38 mouse cellular contexts compared by ENCODE assay signal in genomic region chr12:33106438-33107167, GRCm38 (mm10). TPM values are rescaled to one million over a fixed set of nuclear protein-coding genes. Genes with fewer than 3 reads are reported as not detected.
DNase-seq lines count a peak whose midpoint lies in the region; ATAC-seq and TF ChIP-seq lines count a peak whose summit lies in the region.
"Had no signal": no experiment of that assay in that cellular context is flagged by ENCODE, and none has a peak within 500 bp of the region (broad histone marks: within the 10 kb centered on the region; RNA-seq: fewer than 3 reads in every experiment).

No protein-coding gene starts in this region.

- TF ChIP-seq POLR2A in thymus, adult 2 months (IDR thresholded peaks at IDR 0.05; ENCODE audit: control insufficient read depth, extremely low read depth, insufficient read depth, low read length, poor library complexity), result no peak

- no peak overlapping the region for H3K4me2 ChIP-seq in forebrain, embryonic 12.5 days
- no peak overlapping the region for H3K4me2 ChIP-seq in forebrain, embryonic 11.5 days (ENCODE audit: low read depth, low read length, severe bottlenecking)
- H3K4me2 ChIP-seq in intestine, postnatal 0 days (replicated peaks; ENCODE audit: low read depth), result no peak overlapping the region
- no peak overlapping the region for H3K4me2 ChIP-seq in neural tube, embryonic 15.5 days
- H3K4me2 ChIP-seq: embryonic facial prominence, embryonic 12.5 days; heart, embryonic 12.5 days; hindbrain, embryonic 15.5 days had no signal

- TF ChIP-seq CTCF in intestine, postnatal 0 days (IDR thresholded peaks at IDR 0.05; ENCODE audit: low read depth), result no peak
- no peak for TF ChIP-seq CTCF in thymus, adult 2 months (IDR thresholded peaks at IDR 0.05; ENCODE audit: borderline replicate concordance, control insufficient read depth, extremely low read depth, insufficient read depth, low read length, poor library complexity)

- H3K27me3 ChIP-seq in forebrain, embryonic 12.5 days, result peaks cover 19% of the 10 kb centered on the region
- H3K27me3 ChIP-seq in forebrain, embryonic 11.5 days (ENCODE audit: control insufficient read depth, insufficient read depth, low read length), result no peaks in the 10 kb centered on the region
- H3K27me3 ChIP-seq in intestine, postnatal 0 days (replicated peaks; ENCODE audit: control insufficient read depth, insufficient read depth, low read length), result no peaks in the 10 kb centered on the region
- peaks cover 4% of the 10 kb centered on the region; the same call in 1 of the 2 replicates for H3K27me3 ChIP-seq in neural tube, embryonic 15.5 days (replicated peaks)
- H3K27me3 ChIP-seq in thymus, adult 2 months (ENCODE audit: control insufficient read depth, insufficient read depth, low read length), result no peaks in the 10 kb centered on the region
- H3K27me3 ChIP-seq: CH12.LX; embryonic facial prominence, embryonic 12.5 days; heart, embryonic 12.5 days; hindbrain, embryonic 15.5 days had no signal

- ATAC-seq in forebrain, embryonic 12.5 days (ENCODE audit: low FRiP score), result no peak
- no peak for ATAC-seq in forebrain, embryonic 11.5 days (replicated peaks; ENCODE audit: low FRiP score)
- peak; percentile 59 for ATAC-seq in intestine, postnatal 0 days
- ATAC-seq in neural tube, embryonic 15.5 days (ENCODE audit: low FRiP score), result no peak
- ATAC-seq: activated CD4-positive, CD25-positive, alpha-beta regulatory T cell, adult 4 months; inflammation-experienced regulatory T-cells, adult 6 months had no signal

- peaks cover 23% of the 10 kb centered on the region for H3K4me1 ChIP-seq in forebrain, embryonic 12.5 days
- 0 out of 2 replicates have a peak, but pooled peaks cover 2% of the 10 kb centered on the region for H3K4me1 ChIP-seq in forebrain, embryonic 11.5 days (replicated peaks; ENCODE audit: control insufficient read depth, insufficient read depth, low read length)
- no peaks in the 10 kb centered on the region for H3K4me1 ChIP-seq in intestine, postnatal 0 days (replicated peaks; ENCODE audit: control insufficient read depth, insufficient read depth, low read length)
- peaks cover 29% of the 10 kb centered on the region for H3K4me1 ChIP-seq in neural tube, embryonic 15.5 days
- H3K4me1 ChIP-seq in thymus, adult 2 months (replicated peaks; ENCODE audit: control insufficient read depth, insufficient read depth, low read length), result peaks cover 6% of the 10 kb centered on the region

- H3K36me3 ChIP-seq in forebrain, embryonic 12.5 days (replicated peaks), result no peaks in the 10 kb centered on the region
- no peaks in the 10 kb centered on the region for H3K36me3 ChIP-seq in forebrain, embryonic 11.5 days (ENCODE audit: control insufficient read depth, insufficient read depth, low read length)
- no peaks in the 10 kb centered on the region for H3K36me3 ChIP-seq in intestine, postnatal 0 days (ENCODE audit: control insufficient read depth, insufficient read depth)
- H3K36me3 ChIP-seq in neural tube, embryonic 15.5 days, result no peaks in the 10 kb centered on the region
- no peaks in the 10 kb centered on the region for H3K36me3 ChIP-seq in thymus, adult 2 months (ENCODE audit: control insufficient read depth, insufficient read depth, low read length)
- H3K36me3 ChIP-seq: embryonic facial prominence, embryonic 12.5 days; heart, embryonic 12.5 days; hindbrain, embryonic 15.5 days had no signal

- H3K9me3 ChIP-seq in forebrain, embryonic 12.5 days, result no peaks in the 10 kb centered on the region
- H3K9me3 ChIP-seq in forebrain, embryonic 11.5 days (ENCODE audit: control insufficient read depth, low read length), result no peaks in the 10 kb centered on the region
- no peaks in the 10 kb centered on the region for H3K9me3 ChIP-seq in intestine, postnatal 0 days (ENCODE audit: control insufficient read depth)
- H3K9me3 ChIP-seq in neural tube, embryonic 15.5 days (replicated peaks), result no peaks in the 10 kb centered on the region
- H3K9me3 ChIP-seq: embryonic facial prominence, embryonic 12.5 days; heart, embryonic 12.5 days; hindbrain, embryonic 15.5 days had no signal

- 0 out of 2 replicates have a peak overlapping the region, but pooled peaks have one; percentile 42 for H3K27ac ChIP-seq in forebrain, embryonic 12.5 days
- no peak overlapping the region for H3K27ac ChIP-seq in forebrain, embryonic 11.5 days (ENCODE audit: low read depth, low read length)
- H3K27ac ChIP-seq in intestine, postnatal 0 days (ENCODE audit: low read depth, low read length), result no peak overlapping the region
- H3K27ac ChIP-seq in neural tube, embryonic 15.5 days (replicated peaks), result 0 out of 2 replicates have a peak overlapping the region, but pooled peaks have one; percentile 45
- H3K27ac ChIP-seq in thymus, adult 2 months (ENCODE audit: control insufficient read depth, insufficient read depth, low read length), result no peak overlapping the region
- H3K27ac ChIP-seq: embryonic facial prominence, embryonic 12.5 days; hindbrain, embryonic 15.5 days; kidney, postnatal 0 days; liver, embryonic 14.5 days; stomach, postnatal 0 days had no signal

- 69% methylated on average over 10 of the region's 10 CpGs for WGBS in forebrain, embryonic 12.5 days
- 72% methylated on average over 10 of the region's 10 CpGs for WGBS in forebrain, embryonic 11.5 days
- 65% methylated on average over 10 of the region's 10 CpGs for WGBS in intestine, postnatal 0 days
- WGBS in neural tube, embryonic 15.5 days, result 44% methylated on average over 10 of the region's 10 CpGs
- 93% methylated on average over 10 of the region's 10 CpGs for WGBS in thymus, adult 2 months

- DNase-seq in forebrain, embryonic 11.5 days (ENCODE audit: low spot score), result no peak
- DNase-seq in layer of hippocampus, adult 18-20 months (ENCODE audit: low spot score in 2 of 2), result peak; percentile 32 to 76
- DNase-seq in layer of hippocampus, adult 9-10 months (ENCODE audit: low spot score), result no peak
- no peak for DNase-seq in lung, postnatal 4 days
- no peak for DNase-seq in thymus, adult 2 months
- DNase-seq: cerebellum, adult 11 months; cerebellum, adult 9-10 months; cerebellum, postnatal 36 days; embryo, embryonic 11 days; gastrocnemius, postnatal 14 days; heart, adult 18-20 months; heart, postnatal 4 days; kidney, adult 8-10 months; kidney, postnatal 4 days; liver; lung, adult 2 months; lung, postnatal 10 days; right cerebral cortex, adult 18-20 months; spleen, adult 18-20 months; thymus, adult 18-20 months; thymus, postnatal 4 days had no signal

- H3K9ac ChIP-seq in forebrain, embryonic 12.5 days, result no peak overlapping the region
- H3K9ac ChIP-seq in forebrain, embryonic 11.5 days (ENCODE audit: low read length), result no peak overlapping the region
- H3K9ac ChIP-seq in intestine, postnatal 0 days (ENCODE audit: low read depth, low read length), result no peak overlapping the region
- H3K9ac ChIP-seq in neural tube, embryonic 15.5 days (replicated peaks), result no peak overlapping the region
- H3K9ac ChIP-seq: embryonic facial prominence, embryonic 12.5 days; heart, embryonic 12.5 days; hindbrain, embryonic 15.5 days; liver, embryonic 14.5 days had no signal

- H3K4me3 ChIP-seq in forebrain, embryonic 12.5 days (replicated peaks), result no peak overlapping the region
- no peak overlapping the region for H3K4me3 ChIP-seq in forebrain, embryonic 11.5 days (ENCODE audit: low read depth, low read length)
- no peak overlapping the region for H3K4me3 ChIP-seq in intestine, postnatal 0 days (ENCODE audit: low read depth, low read length)
- no peak overlapping the region for H3K4me3 ChIP-seq in neural tube, embryonic 15.5 days (replicated peaks)
- H3K4me3 ChIP-seq in thymus, adult 2 months (ENCODE audit: control insufficient read depth, insufficient read depth, low read length), result no peak overlapping the region
- H3K4me3 ChIP-seq: embryonic facial prominence, embryonic 12.5 days; heart, embryonic 12.5 days; hindbrain, embryonic 15.5 days had no signal

RNA-seq across cellular contexts. Expression of gene Cdhr3, which starts 13.9 kb away (rescaled TPM):
- 0.13 and 0.18 TPM in 2 replicates for polyA plus RNA-seq in forebrain, embryonic 12.5 days (2016; fragmentation: Nextera tagmentation; extraction: Ambion mirVana)
- polyA plus RNA-seq in forebrain, embryonic 11.5 days (2014; fragmentation: Nextera tagmentation; extraction: Ambion mirVana), result not detected in 2 replicates
- 1 to 10 TPM; 1.3 to 1.8 TPM for total RNA-seq in layer of hippocampus, adult 18-20 months (2021)
- 0.10 TPM in 1 of 2 replicates, not detected in the other for polyA plus RNA-seq in intestine, postnatal 0 days (2015; fragmentation: Nextera tagmentation; extraction: Ambion mirVana)
- polyA plus RNA-seq in neural tube, embryonic 15.5 days (2015; fragmentation: Nextera tagmentation; extraction: Ambion mirVana), result 0.18 and 0.32 TPM in 2 replicates
- polyA plus RNA-seq in thymus, adult 2 months (2012; rRNA removed), result 0.38 and 0.40 TPM in 2 replicates
- total RNA-seq: adrenal gland, adult 2 months; ES-E14; heart, postnatal 4 days; monocyte, adult 5-6 weeks had no signal
- polyA plus RNA-seq: adrenal gland, adult 2 months; C2C12; embryonic facial prominence, embryonic 12.5 days; kidney, postnatal 0 days; limb, embryonic 11.5 days; liver, embryonic 14.5 days had no signal

RNA-seq across cellular contexts. Expression of gene Atxn7l1, which starts 40.9 kb away (rescaled TPM):
- 12.8 and 15.0 TPM in 2 replicates for polyA plus RNA-seq in forebrain, embryonic 12.5 days (2016; fragmentation: Nextera tagmentation; extraction: Ambion mirVana)
- 16.0 and 16.5 TPM in 2 replicates for polyA plus RNA-seq in forebrain, embryonic 11.5 days (2014; fragmentation: Nextera tagmentation; extraction: Ambion mirVana)
- 10 to 100 TPM; 55.3 to 61.1 TPM for total RNA-seq in layer of hippocampus, adult 18-20 months (2021)
- 8.2 and 9.0 TPM in 2 replicates for polyA plus RNA-seq in intestine, postnatal 0 days (2015; fragmentation: Nextera tagmentation; extraction: Ambion mirVana)
- 19.4 and 27.7 TPM in 2 replicates for polyA plus RNA-seq in neural tube, embryonic 15.5 days (2015; fragmentation: Nextera tagmentation; extraction: Ambion mirVana)
- 129 and 141 TPM in 2 replicates for polyA plus RNA-seq in thymus, adult 2 months (2012; rRNA removed)

Comparison
In these comparisons a context has a peak if more than half of its experiments do, and no peak if none do; other contexts are left out.
1. H3K27ac ChIP-seq: peak in forebrain, embryonic 12.5 days (single experiment) and neural tube, embryonic 15.5 days (single experiment); none in forebrain, embryonic 11.5 days (single experiment), intestine, postnatal 0 days (single experiment) and thymus, adult 2 months (single experiment).
2. DNase-seq: peak in layer of hippocampus, adult 18-20 months (2 of 2); none in forebrain, embryonic 11.5 days (single experiment), layer of hippocampus, adult 9-10 months (single experiment), lung, postnatal 4 days (0 of 2) and thymus, adult 2 months (single experiment).